Mouse (Mus musculus) embryonic facial prominence, embryonic 12.5 days (tissue): ENCODE measurements at regions not wholly inside any gene's neighbourhood (a gene's known extent, or its start where the extent isn't known, plus 50 kb on each side); places are given as distances from the start of the nearest gene placed in this dataset.
"Not testable (repeated sequence)": the region's sequence is repeated elsewhere in the genome, so short reads cannot be mapped to it uniquely, and the experiment has no call there.

Experiments
- ATAC-seq: fragments of 200-750 bp; cut with Nextera tagmentation; 2 replicates; pipeline ENCODE4 v1.8.0; 2017; ENCODE audit not compliant: insufficient number of reproducible peaks, insufficient read depth, low FRiP score, low TSS enrichment
- H3K27ac ChIP-seq: fragments of 300-500 bp; sonication (generic); 2 replicates; pipeline ENCODE4 v1.5.1; 2016; ENCODE audit warnings: mild to moderate bottlenecking
- H3K27me3 ChIP-seq: fragments of 300-500 bp; sonication (generic); 2 replicates; pipeline ENCODE4 v1.6.1; 2016; ENCODE audit warnings: mild to moderate bottlenecking, moderate library complexity
- H3K36me3 ChIP-seq: fragments of 300-500 bp; sonication (generic); 2 replicates; pipeline ENCODE4 v1.6.1; 2016; ENCODE audit warnings: mild to moderate bottlenecking
- H3K4me1 ChIP-seq: fragments of 300-500 bp; sonication (generic); 2 replicates; pipeline ENCODE4 v1.6.1; 2016
- H3K4me2 ChIP-seq: fragments of 300-500 bp; sonication (generic); replicated peaks from 2 replicates; pipeline ENCODE4 v1.6.1; 2016; ENCODE audit warnings: mild to moderate bottlenecking, moderate library complexity
- H3K4me3 ChIP-seq: fragments of 300-500 bp; sonication (generic); 2 replicates; pipeline ENCODE4 v1.5.1; 2016; ENCODE audit warnings: mild to moderate bottlenecking
- H3K9ac ChIP-seq: fragments of 300-500 bp; sonication (generic); 2 replicates; pipeline ENCODE4 v1.6.1; 2016; ENCODE audit warnings: mild to moderate bottlenecking, moderate library complexity
- H3K9me3 ChIP-seq: fragments of 300-500 bp; sonication (generic); 2 replicates; pipeline ENCODE4 v1.6.1; 2016; ENCODE audit warnings: mild to moderate bottlenecking, moderate library complexity
- WGBS: fragments of 180-500 bp; shearing (Covaris S2); methylation state at CpG from one replicate; pipeline ENCODE4 v1.1.7; 2016; 5-methylcytosine and 5-hydroxymethylcytosine counted together

DNA sequence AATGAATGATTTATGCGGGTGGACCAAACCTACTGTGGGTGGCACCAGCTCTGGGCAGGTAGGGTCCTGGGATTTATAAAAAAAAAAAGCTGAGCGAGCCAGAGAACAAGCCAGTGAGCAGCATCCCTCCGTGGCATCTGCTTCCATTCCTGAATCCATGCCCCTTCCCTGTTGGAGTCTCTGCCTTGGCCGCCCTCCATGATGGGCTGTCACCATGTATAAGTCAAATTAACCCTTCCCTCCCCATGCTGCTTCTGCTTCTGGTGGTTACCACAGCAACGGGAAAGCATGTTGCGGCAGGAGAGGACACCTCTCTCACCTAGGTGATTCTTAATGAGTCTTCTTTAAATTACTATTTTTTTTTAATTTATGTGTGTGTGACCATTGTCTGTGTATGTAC is 112.3 kb upstream of the A430005L14Rik start:
- Histone ChIP-seq H3K27ac (no peak overlapping the region), H3K4me1 (no peaks in the 10 kb centered on the region), H3K9me3 (no peaks in the 10 kb centered on the region), H3K4me2 (no peak overlapping the region), H3K27me3 (no peaks in the 10 kb centered on the region), H3K9ac (no peak overlapping the region), H3K4me3 (no peak overlapping the region), H3K36me3 (no peaks in the 10 kb centered on the region)
- no peak for ATAC-seq
- 68% methylated on average over 6 of the region's 6 CpGs for WGBS

DNA sequence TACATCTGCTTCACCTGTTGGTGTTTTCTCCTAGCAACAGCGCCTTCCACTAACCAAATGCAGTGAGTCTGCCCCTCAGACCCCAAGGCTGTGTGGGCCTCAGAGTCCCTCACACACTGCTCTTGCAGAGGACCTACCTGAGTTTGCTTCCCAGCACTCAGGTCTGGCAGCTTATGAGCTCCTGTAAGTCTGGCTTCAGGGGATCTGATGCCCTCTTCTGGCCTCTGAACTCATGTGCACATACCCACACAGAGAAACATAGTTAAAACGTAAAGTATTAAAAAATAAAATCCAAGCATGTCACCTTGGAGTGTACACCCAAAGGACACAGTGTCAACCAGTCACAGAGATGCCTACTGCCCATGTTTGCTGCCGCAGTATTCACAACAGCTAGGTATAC is 108.8 kb upstream of the A430005L14Rik start:
- no peaks in the 10 kb centered on the region for H3K27me3 ChIP-seq

DNA sequence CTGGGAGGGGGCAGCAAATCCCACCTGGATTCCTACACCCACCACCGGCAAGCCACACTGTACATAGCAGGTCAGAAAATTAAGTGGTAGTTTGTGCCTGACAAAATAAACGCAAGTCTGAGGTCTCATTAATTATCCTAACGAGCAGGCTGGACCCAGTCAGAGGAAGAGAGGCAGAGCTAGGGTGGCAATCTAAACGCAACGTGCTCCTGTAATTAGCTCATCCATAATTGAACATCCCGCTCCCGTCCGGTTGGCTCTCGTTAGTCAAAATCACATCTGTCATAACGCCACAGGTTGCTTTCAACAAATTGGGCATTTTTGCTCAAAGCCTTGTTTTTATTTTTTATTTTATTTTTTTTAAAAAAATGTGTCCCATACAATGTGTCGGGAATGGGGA is 106.9 kb upstream of the A430005L14Rik start:
- no peak overlapping the region for H3K4me3 ChIP-seq
- H3K36me3 ChIP-seq: no peaks in the 10 kb centered on the region
- H3K9me3 ChIP-seq: no peaks in the 10 kb centered on the region
- H3K9ac ChIP-seq: no peak overlapping the region
- no peak overlapping the region for H3K27ac ChIP-seq
- 61% methylated on average over 11 of the region's 11 CpGs for WGBS
- no peak for ATAC-seq
- H3K27me3 ChIP-seq: no peaks in the 10 kb centered on the region
- H3K4me2 ChIP-seq: no peak overlapping the region
- H3K4me1 ChIP-seq: no peaks in the 10 kb centered on the region

More for the DNA sequence above, 108.8 kb upstream of the A430005L14Rik start:
- WGBS: 64% methylated on average over 3 of the region's 3 CpGs
- H3K4me2 ChIP-seq: no peak overlapping the region
- no peak for ATAC-seq
- H3K27ac ChIP-seq: no peak overlapping the region
- H3K36me3 ChIP-seq: no peaks in the 10 kb centered on the region
- H3K9me3 ChIP-seq: no peaks in the 10 kb centered on the region
- H3K4me3 ChIP-seq: no peak overlapping the region
- H3K4me1 ChIP-seq: no peaks in the 10 kb centered on the region
- no peak overlapping the region for H3K9ac ChIP-seq

DNA sequence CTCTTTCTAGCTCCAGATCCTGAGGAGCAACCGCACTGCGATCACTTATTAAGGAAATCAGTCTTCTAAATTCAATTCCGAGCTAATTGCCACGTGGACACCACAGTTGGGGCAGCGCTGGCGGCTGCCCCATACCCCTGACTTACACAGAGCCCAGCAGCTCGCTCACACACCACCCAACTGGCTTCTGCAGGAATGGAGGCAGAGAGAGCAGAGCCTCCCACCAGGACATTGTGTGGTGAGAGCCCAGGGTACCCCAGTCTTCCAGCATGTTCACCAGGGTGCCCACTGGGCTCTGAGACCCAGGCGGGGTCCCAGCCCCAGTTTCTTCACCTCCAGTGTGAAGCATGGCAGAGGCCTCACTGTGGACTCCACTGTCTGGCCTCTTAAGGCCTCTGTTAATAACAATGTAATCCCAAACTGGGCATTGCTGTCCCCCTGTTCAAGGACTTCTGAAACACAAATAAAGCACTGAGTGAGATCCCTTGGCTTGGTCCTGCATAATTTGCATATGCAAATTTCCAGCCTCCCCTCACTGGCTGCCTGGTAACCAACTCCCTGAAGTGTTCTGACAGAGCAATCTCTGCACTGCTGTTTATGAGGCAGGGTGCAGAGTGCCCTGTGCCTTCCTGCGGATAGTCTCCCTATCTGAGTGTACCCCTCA is 102.8 kb upstream of the A430005L14Rik start:
- Histone ChIP-seq H3K27me3 (no peaks in the 10 kb centered on the region), H3K36me3 (no peaks in the 10 kb centered on the region), H3K27ac (no peak overlapping the region), H3K4me1 (no peaks in the 10 kb centered on the region), H3K4me2 (no peak overlapping the region), H3K9me3 (no peaks in the 10 kb centered on the region), H3K9ac (no peak overlapping the region), H3K4me3 (no peak overlapping the region)
- 61% methylated on average over 9 of the region's 9 CpGs for WGBS
- ATAC-seq: no peak

DNA sequence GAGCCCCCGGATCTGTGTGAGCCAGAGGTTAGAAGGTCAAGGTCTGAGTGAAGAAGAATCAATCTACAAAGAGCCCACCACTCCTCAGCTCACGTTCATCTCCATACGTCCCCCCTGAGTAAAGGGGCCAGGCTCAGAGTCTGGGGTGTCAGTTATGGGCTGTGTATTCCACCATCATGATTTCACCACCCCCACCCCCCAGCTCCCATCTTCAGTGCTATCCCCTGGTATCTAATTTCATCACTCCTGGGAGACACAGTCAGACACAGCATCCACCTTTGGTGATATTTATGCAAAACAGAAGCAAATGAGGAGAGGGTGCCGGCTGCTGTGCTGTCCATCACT is 102.3 kb upstream of the A430005L14Rik start:
- no peak for ATAC-seq
- Histone ChIP-seq H3K27me3 (no peaks in the 10 kb centered on the region), H3K9me3 (no peaks in the 10 kb centered on the region), H3K4me2 (no peak overlapping the region), H3K4me3 (no peak overlapping the region), H3K4me1 (no peaks in the 10 kb centered on the region), H3K36me3 (no peaks in the 10 kb centered on the region), H3K27ac (no peak overlapping the region), H3K9ac (no peak overlapping the region)
- WGBS: 53% methylated on average over 4 of the region's 4 CpGs

DNA sequence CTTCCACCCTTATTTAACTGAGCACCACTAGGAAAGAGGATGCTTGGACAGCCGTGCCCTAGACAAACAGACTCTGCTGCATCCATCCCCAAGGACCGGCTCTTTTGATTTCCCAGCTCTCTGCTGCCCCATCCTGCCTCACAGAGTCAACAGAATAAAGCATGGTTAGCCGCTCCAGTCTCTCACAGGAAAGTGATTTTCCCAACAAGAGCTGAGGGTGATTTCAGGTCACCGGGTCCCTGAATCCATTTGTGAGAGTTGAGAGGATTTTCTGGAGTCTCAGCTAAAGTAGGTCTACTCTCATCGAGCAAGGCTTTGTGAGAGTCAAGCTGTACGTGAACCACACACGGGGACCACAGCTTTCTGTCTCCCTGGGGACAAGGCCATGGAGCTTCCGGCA is 95.6 kb upstream of the A430005L14Rik start:
- no peak overlapping the region for H3K9ac ChIP-seq
- no peaks in the 10 kb centered on the region for H3K4me1 ChIP-seq
- no peak overlapping the region for H3K4me3 ChIP-seq
- no peak for ATAC-seq
- 66% methylated on average over 8 of the region's 8 CpGs for whole genome bisulfite sequencing
- no peaks in the 10 kb centered on the region for H3K27me3 ChIP-seq
- no peaks in the 10 kb centered on the region for H3K36me3 ChIP-seq
- H3K4me2 ChIP-seq: no peak overlapping the region
- no peaks in the 10 kb centered on the region for H3K9me3 ChIP-seq
- H3K27ac ChIP-seq: no peak overlapping the region

DNA sequence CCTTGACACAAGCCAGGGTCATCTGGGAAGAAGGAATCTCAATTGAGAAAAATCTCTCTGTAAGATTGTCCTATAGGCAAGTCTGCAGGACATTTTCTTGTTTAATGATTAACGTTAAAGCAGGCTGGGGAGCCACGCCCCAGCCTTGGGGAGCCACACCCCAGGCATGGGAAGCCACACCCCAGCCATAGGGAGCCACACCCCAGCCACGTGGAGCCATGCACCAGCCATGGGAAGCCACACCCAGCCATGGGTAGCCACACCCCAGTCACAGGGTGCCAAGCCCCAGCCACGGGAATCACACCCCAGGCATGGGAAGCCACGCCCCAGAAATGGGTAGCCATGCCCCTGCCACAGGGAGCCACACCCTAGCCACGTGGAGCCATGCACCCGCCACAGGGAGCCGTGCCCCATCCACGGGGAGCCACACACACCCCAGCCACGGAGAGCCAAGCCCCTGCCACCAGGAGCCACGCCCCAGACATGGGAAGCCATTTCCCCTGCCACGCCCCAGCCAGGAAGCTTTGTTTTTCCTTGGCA is 94.8 kb upstream of the A430005L14Rik start:
- no peak overlapping the region for H3K4me2 ChIP-seq
- H3K27me3 ChIP-seq: no peaks in the 10 kb centered on the region; the same call in 1 of the 2 replicates
- no peak for ATAC-seq
- no peak overlapping the region for H3K4me3 ChIP-seq
- 84% methylated on average over 12 of the region's 12 CpGs for WGBS
- no peak overlapping the region for H3K9ac ChIP-seq
- no peaks in the 10 kb centered on the region for H3K4me1 ChIP-seq
- H3K36me3 ChIP-seq: no peaks in the 10 kb centered on the region
- H3K27ac ChIP-seq: no peak overlapping the region
- H3K9me3 ChIP-seq: no peaks in the 10 kb centered on the region

DNA sequence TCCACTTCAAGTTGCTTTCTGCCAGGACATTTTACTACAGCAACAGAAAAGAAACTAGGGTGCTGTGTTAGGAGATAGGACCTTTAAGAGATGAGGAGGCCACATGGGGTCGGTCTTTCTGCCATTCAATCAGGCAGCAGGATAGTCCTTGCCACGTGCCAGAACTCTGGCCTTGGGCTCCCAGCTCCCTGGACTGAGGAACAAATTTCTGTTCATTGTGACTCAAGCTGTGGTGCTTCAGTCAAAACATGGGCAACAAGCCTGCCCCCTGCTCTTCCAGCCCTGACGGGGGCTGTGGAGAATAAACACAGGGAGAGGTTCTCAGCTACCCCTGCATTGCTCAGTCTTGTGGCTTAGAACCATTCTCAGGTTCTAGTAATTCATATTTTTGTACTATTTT is 84.7 kb upstream of the A430005L14Rik start:
- H3K27ac ChIP-seq: no peak overlapping the region
- H3K36me3 ChIP-seq: no peaks in the 10 kb centered on the region
- H3K27me3 ChIP-seq: no peaks in the 10 kb centered on the region; the same call in 1 of the 2 replicates
- no peak overlapping the region for H3K4me2 ChIP-seq
- no peaks in the 10 kb centered on the region for H3K4me1 ChIP-seq
- no peak overlapping the region for H3K4me3 ChIP-seq
- ATAC-seq: no peak
- no peak overlapping the region for H3K9ac ChIP-seq
- no peaks in the 10 kb centered on the region for H3K9me3 ChIP-seq
- WGBS: 72% methylated on average over 3 of the region's 3 CpGs

DNA sequence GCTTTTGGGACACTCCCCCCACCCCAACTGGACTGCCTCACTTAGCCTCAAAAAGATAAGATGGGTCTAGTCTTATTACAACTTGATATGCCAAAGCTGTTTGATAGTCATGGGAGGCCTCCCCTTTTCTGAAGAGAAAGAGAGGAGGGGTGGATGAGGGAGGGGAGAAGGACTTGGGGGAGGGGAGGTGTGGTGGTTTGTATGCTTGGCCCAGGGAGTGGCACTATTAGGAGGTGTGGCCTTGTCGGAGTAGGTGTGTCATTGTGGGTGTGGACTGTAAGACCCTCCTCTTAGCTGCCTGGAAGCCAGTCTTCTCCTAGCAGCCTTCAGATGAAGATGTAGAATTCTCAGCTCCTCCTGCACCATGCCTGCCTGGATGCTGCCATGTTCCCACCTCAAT is 82.0 kb upstream of the A430005L14Rik start:
- H3K9me3 ChIP-seq, H3K9ac ChIP-seq, H3K4me1 ChIP-seq, H3K4me2 ChIP-seq, H3K27me3 ChIP-seq, H3K27ac ChIP-seq, ATAC-seq, H3K36me3 ChIP-seq, H3K4me3 ChIP-seq: not testable (repeated sequence)
- 100% methylated on average over 1 of the region's 1 CpGs for WGBS

DNA sequence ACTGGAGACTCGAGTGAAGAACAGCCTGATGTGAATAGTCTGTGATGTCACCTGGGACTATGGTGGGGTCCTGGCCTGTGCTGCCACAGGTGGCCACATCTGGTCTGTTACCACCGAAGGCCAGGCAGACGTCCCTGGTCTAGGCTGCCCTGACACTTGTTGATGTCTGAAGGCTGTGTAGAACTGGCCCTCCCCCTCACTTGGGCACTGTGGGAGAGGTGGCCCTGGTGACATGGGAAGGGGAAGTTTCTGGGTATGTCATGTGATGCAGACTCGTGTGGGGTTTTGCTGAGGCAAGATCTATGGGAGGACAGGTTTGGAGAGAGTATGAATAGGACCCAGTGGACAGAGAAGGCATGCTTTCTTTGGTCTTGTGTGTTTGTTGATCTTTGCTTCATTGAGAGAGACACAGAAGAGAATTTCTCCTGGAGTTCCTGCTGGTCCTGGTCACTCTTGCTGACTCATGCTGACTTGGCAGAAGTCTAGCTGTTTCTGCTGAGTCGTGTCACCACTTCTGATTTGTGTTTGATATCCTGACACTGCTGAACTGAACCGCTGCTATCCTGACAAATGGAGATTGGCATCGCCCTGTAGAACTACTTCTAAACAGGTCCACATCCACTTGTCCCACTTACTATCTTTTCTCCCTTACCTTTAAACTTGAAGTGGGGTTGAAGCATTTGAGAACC is 79.9 kb upstream of the A430005L14Rik start:
- H3K9me3 ChIP-seq: no peaks in the 10 kb centered on the region
- no peak overlapping the region for H3K27ac ChIP-seq
- no peaks in the 10 kb centered on the region for H3K4me1 ChIP-seq
- no peak overlapping the region for H3K4me2 ChIP-seq
- no peak for ATAC-seq
- no peaks in the 10 kb centered on the region for H3K27me3 ChIP-seq
- H3K36me3 ChIP-seq: no peaks in the 10 kb centered on the region
- no peak overlapping the region for H3K9ac ChIP-seq
- H3K4me3 ChIP-seq: no peak overlapping the region
- WGBS: 73% methylated on average over 7 of the region's 7 CpGs

DNA sequence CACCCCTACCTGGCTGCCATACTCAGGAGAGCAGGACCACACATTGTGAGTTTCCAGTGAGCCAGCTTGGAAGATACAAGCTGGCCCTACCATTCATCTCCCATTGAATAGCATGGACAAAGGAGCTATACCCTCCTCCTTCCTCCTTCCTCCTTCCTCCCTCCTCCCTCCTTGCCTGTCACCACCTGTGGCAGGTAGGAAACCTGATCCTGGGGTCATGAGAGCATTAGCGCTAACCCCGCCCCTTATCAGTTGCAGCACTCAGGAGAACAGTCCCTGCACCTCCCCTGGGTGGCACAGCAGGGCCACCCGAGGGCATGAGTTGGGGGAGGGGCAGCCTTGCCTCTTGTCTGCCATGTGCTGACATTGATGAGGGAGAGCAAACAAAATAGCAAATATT is 74.0 kb upstream of the A430005L14Rik start:
- 39% methylated on average over 3 of the region's 3 CpGs for WGBS
- Histone ChIP-seq H3K36me3 (no peaks in the 10 kb centered on the region), H3K4me3 (no peak overlapping the region), H3K27ac (no peak overlapping the region), H3K4me2 (no peak overlapping the region), H3K9ac (no peak overlapping the region), H3K27me3 (no peaks in the 10 kb centered on the region), H3K4me1 (no peaks in the 10 kb centered on the region), H3K9me3 (no peaks in the 10 kb centered on the region)
- no peak for ATAC-seq

DNA sequence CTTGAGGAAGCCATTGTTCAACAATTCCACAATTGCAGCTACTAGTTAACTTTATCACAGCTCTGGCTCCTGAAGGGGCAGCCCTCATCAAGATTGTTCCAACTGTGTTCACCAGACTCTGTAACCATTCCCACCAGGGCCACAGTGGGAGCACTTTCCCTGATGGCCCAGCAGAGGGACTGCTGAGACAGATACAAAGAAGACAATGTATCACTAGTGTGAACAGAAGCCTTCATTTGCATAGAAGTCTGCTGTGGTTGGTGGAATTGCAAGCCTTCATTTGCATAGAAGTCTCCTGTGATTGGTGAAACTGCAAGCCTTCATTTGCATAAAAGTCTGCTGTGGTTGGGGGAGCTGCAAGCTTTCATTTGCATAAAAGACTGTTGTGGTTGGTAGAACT is 73.0 kb upstream of the A430005L14Rik start:
- Histone ChIP-seq H3K9me3 (no peaks in the 10 kb centered on the region), H3K27me3 (no peaks in the 10 kb centered on the region), H3K36me3 (no peaks in the 10 kb centered on the region), H3K4me3 (no peak overlapping the region), H3K9ac (no peak overlapping the region), H3K27ac (no peak overlapping the region), H3K4me2 (no peak overlapping the region), H3K4me1 (no peaks in the 10 kb centered on the region)
- no peak for ATAC-seq
